Mouse (Mus musculus) CD4-positive helper T cell, adult 2 months (primary cell): Measurements from ENCODE around the gene Prss8.
A peak's percentile ranks its signal among the peaks of the same experiment; 100 is the strongest.

ENCODE experiments used
- DNase-seq: peaks from one replicate; pipeline ENCODE4 v3.0.0-alpha.2; 2012; ENCODE audit warnings: low read depth, missing footprints, low spot score

The Prss8 gene

DNA sequence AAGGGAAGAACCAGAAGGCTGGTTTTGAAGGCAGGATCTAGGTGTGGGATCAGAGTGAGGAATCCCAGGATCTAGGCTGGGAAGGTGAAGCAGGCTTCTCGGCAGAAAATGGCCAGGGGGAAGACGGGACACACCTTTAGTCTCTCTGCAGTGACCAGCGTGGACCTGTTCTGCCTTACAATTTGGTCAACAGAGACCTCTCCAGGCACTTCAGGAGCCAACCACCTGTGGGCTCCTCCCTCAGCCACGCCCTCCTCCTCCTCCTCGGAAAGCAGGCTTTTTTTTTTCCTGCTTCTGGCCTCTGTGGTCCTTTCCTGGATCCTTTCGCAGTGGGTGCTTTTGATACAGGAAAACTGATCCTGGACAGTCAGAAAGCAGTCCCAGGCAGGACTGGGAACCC is at the start of gene Prss8:
TSS of gene Prss8 (minus strand) at position 182 of the 400 bp plus-strand sequence.
- no peak for DNase-seq

DNA sequence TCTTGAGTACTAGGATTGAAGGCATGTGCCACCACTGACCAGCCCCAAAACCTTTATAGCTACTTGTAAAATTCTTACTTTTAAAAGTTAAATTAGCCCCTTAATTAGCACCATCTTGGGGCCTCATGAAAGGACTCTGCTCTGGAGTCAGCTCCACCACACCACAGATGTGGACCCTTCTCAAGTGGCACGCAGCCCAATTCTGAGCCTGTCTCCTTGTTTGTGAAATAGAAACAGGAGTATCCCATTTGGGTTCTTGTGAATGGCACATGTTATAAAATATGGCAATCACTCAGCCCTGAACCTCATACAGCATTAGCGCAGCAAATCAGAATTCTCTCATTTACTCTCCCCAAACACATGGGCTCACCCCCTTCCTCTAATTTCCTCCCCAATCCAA is 49.0 kb upstream of the Prss8 start:
- DNase-seq: no peak

DNA sequence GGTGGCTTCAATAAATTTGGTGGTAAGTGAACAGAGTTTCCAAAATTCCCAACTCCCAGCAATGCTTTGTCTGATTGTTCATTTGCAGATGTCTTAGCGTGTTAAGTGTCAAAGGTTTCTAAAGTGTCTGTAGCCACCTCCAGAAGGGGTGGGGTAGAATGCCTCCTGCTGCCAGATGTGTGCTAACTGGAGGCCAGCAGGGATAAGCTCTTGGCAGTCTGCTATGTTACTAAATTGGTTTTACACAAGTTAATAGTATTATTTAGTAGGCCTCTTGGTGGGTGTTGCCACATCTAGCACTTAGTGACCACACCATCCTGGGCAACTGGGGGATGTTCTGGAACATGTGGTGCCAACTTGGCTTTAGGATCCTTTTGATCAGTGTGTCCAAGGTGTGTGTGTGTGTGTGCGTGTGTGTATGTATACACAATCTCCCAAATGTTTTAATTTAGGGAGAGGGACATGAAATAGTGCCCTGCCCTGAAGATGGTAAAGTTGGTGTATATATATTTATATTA is 44.6 kb upstream of the Prss8 start:
- no peak for DNase-seq

DNA sequence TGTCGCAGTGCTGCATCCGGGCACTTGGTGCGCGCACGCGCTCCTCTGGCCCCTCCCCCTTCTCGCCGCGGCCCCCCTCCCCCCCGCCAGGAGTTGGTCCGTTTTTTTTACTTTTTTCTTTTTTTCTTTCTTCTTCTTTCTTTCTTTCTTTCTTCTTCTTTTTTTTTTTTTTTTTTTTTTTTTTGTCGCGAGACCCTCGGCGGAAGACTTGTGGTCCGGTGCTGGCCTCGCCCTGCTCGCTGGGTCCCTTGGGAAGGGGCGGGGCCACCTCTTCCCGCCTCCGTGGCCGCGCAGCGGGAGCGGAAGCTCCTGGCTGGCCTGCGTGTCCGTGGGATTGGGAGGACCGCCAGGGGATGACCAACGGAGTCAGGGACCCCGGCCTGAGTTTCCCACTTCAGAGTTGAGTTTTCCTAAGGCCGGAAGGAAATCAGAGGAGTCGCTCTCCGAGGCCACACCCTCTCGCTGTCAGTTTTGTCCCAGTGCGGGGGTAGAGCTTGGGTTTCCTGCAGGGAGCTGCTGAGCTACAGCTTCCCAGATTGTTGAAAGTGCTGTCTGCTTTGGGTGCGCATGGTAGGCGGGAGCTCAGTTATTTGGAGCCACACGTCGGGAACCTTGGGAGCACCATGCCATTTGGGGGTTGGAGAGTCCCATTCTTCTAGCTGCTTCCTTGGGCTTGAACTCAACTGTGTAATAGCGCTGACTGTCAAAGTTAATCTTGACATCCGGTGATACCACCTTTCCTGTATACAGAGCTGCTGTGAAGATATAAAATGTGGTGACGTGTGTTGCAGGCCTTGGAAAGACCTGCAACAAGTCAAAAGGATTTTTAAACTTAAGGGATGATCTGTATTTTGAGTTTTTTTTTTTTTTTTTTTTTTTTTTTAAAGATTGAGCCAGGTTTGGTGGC is 38.3 kb upstream of the Prss8 start:
- DNase-seq: peak; percentile 83

DNA sequence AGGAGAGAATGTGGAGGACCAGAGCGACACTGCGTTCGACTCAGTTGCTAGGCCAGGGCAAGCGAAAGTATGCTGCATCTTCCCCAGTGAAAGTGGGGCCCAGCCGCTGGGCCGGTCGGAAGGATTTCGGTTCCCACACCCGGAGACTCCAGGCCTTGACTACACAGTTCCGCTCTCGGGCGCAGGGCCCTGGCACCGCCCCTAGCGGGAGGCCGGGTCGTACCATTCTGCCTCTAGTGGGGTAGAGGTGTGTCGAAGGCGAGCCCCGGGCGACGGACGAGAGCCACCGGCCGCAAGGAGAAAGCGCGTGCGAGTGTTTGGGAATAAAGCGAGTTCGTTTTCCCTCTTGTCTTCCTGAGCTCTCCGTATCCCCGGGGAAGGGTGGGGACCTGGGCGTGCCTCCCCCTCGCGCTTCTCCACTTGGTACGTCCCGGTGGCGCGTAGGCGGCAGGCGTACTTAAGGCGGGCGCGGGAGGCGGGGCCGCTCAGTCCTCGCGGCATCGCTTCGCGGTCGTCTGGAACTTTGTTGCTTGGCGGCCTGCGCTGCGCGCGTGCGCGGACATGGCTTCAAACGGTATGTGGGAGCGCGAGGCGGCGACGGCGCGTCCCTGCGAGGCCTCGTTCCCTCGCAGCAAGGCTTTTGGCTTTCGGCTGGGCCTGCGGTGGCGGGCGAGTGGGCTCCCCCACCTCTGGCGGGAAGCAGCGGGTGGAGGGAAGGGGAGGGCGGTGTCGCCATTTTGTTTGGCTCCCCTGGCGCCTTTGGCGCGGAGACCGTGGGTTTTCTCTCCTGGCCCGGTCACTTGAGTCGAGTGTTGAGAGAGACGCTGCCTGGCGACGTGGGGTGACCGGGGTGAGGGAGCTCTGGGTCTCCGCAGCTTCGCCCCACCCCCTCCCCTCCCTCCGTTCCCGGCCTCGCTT is 37.4 kb upstream of the Prss8 start, which contains the start of gene Fus:
TSS of gene Fus (plus strand) at position 454 of the 918 bp plus-strand sequence.
- DNase-seq: peak; percentile 95

DNA sequence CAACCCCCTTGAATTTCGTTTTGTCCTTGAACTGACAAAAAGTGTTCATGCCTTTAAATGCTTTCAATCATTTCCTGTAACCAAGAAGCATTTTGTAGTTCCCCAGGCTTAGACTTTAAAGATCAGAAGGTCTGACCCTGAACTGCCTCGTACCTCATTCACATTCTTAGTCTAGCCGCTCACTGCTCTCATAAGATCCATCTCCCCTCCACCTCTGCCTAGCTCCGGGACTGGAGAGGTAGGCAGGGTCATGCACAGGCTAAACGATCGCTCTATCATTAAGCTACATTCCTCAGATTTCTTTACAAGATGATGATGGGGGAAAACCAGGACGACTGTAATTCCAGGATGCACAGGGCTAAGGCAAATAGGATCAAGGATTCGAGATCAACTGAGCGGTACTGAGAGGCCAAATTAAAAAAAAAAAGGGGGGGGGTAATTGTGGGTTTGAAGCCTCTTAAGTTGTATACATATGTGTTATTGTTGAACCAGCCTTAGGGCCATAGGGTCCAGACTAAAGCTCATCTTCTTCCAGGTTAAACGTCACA is 36.5 kb upstream of the Prss8 start:
- DNase-seq: peak; percentile 35

DNA sequence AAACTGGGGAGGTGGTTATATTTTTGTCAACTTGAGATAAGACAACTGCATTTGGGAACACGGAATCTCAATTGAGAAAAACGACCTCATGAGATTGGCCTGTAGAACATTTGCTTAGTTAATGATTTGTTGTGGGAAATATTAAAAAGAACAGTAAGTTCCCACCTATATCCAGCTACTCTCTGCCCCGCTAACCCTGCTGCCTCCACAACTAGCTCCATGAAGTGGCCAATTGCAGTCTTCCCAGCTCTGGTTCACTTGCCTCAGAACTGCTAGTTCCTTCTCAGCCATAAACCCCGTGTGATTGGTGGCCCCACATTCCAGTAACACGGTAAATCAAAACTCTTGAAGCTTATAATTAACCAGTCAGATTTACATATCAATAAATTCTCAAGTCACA is 29.5 kb upstream of the Prss8 start:
- no peak for DNase-seq

DNA sequence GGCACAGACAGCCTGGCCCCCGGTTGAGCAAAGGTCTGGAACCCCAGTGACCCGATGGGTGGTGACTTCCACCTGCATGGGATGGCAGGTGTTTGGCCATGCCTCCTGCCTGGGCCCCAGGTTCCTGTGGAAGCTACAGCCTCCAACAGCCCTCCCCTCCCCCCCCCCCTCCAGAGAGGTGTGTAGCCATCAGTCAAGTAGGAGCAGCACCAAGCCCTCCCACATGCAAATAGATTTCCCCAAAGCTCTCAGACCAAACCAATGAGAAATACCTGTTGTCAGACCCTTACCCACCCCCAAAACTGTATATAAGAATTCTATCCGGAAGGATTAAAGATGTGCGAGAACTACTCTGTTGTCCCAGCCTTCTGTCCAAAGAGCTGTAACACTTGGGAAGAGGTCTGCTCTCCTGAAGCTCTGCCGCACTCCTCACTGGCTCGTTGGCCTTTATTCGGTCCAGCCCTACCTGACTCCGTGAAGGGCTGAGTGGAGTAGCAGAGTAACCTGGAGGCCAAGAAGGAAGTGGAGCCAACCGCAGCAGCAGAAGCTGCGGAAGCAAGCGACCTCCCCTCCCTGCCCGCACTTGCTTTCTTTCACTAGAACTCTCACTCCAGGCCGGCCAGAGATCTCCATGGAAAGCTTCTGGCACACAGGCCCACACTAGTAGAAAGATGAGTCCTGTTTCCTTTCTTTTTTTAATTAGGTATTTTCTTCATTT is 23.1 kb upstream of the Prss8 start:
- DNase-seq: peak; percentile 45

DNA sequence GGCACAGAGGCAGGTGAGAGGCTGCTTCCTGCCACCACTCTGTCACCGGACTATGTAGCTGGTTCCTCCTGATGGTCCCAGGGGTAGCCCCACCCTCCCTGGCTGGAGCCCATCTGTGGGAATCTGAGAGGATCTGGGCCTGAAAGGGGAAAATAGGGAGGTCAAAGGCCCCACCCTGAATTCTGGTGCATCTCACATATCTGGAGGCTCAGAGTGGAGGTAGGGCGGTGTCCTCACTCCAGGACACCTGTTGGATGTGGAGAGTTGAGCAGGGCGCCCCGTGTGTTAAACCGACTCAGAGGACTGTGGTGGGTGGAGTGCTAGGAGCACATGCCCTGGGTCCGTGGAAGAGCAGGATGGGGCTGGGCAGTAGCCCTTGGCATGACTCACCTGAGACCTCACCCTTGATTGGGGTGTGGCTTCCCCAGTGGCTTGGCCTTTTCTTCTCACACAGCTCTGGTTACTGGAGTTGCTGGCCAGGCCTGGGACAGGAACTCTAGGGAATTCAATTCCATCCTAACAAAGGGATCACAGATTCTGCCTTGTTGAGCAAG is 16.6 kb upstream of the Prss8 start, which contains the start of gene Prss36:
TSS of gene Prss36 (minus strand) at position 256 of the 554 bp plus-strand sequence.
- no peak for DNase-seq

DNA sequence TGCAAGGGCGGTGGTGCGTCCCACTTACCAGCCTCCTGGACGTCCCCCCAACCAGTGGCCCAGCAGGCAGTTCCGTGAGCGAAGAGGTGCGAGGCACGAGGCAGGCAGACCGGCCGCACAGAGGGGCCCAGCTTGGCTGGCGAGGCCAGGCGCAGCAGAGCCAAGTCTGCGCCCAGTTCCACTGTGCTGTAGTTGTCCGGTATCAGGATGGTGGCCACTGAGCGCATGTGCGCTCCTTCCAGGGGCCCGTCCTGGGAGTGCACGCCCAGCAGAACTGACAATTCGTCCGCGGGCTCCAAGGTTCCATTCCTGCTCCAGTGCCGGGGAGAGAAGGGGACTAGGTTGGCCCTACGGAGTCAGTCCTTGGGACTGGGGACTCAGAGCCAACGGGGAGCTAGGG is 14.7 kb upstream of the Prss8 start:
- DNase-seq: no peak

DNA sequence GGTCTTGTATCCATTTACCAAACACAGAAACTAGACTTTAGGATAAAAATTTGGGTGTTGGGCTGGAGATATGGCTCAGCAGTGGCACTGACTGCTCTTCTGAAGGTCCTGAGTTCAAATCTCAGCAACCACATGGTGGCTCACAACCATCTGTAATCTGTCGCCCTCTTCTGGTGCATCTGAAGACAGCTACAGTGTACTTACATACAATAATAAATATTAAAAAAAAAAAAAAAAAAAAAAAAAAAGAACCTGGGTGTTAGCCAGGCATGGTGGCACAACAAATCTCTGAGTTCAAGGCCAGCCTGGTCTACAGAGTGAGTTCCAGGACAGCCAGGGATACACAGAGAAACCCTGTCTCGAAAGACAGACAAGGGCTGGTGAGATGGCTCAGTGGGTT is 12.2 kb upstream of the Prss8 start:
- peak; percentile 27 for DNase-seq

DNA sequence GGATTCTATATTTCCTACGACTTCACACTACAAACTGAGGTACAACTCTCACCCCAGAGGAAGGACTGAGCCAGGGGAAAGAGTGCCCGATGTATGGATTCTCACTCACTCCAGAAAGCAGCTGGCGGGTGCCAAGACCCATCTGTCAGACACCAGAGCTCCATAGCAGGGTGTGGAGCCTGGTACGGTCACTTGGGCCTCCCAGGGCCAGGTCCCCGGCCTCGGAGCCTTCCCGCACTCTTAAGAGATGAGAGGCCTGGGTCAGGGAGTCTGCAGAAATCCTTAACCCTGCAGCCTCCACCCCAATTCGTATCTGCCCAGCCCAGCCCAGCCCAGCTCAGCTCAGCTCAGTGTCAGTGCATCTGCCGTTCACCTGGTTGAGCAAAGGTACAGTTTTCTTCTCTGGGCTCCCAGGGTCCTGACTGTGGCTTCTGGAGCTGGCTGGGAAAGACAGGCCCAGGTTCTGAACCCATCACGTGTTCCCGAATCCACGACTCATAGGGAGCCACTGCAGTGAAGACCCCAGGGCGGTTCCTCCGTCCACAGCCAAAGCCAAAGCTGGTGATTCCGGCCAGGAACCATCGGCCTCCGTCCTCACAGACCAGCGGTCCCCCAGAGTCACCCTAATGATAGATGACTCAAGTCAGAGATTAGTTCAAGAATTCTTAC is 6.4 kb upstream of the Prss8 start:
- no peak for DNase-seq

DNA sequence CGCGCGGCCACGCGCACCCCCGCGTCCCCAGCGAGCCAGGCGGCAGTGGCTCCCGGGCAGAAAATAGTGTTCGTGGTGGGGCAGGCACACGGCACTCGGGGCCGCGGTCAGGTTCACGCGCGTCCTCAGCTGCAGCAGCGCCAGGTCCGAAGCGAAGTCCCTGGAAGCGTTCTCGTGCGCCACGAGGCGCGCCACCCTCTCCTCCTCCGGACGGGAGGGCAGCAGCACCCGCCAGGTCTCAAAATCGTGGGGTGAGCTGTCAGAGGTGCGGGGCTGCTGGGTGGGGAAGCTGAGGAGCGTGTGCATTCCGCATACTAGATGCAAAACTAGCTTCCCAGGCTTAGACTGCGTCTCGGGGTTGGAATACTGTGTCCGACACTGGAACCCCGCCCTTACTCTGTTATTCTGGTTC is 5.8 kb upstream of the Prss8 start:
- DNase-seq: no peak

DNA sequence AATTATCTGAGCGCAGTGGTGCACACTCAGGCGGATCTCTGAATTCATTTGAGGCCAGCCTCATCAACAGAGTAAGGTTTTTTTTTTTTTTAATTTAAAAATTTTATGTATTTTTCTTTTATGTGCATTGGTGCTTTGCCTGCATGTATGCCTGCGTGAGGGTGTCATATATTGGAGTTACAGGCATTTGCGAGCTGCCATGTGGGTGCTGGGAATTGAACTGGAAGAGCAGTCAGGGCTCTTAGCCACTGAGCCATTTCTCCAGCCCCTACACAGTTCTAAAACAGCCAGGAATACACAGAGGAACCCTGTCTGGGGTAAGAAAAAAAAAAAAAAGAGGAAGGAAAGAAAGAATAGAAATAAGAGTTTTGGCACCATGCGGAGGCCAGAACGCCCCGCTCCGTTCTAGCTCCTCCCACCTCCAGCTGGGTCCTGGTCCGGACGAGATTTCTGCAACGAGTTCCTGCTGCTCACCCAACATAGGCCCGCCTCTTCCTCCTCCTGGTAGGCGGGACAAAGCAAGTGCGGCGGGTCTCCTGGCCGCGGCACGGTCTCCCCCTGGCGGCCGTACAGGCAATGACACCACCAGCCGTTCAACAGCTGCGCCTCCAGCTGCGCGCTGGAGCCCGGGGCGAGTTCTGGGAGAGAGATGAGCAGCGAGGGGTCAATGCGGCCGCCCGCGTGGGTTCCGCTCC is 5.3 kb upstream of the Prss8 start:
- peak; percentile 95 for DNase-seq

DNA sequence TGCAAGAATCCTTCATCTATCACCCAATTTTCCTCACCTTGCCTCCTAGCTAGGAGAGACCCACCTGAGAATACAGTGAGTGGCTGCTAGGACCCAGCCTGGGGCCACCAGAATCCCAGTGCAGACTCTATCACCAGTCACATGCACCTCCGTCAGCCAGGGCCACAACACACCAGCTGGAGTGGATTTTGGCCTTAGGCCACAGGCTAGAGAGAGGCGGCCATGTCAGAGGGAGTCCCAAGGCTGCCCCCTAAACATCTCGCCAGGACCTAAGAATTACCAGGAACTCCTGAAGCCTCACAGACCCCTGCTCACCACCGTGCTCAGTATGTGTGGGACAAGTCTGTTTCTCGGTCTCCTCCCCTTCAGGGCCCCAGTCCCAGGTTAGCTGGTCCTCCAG is 4.2 kb upstream of the Prss8 start:
- no peak for DNase-seq

DNA sequence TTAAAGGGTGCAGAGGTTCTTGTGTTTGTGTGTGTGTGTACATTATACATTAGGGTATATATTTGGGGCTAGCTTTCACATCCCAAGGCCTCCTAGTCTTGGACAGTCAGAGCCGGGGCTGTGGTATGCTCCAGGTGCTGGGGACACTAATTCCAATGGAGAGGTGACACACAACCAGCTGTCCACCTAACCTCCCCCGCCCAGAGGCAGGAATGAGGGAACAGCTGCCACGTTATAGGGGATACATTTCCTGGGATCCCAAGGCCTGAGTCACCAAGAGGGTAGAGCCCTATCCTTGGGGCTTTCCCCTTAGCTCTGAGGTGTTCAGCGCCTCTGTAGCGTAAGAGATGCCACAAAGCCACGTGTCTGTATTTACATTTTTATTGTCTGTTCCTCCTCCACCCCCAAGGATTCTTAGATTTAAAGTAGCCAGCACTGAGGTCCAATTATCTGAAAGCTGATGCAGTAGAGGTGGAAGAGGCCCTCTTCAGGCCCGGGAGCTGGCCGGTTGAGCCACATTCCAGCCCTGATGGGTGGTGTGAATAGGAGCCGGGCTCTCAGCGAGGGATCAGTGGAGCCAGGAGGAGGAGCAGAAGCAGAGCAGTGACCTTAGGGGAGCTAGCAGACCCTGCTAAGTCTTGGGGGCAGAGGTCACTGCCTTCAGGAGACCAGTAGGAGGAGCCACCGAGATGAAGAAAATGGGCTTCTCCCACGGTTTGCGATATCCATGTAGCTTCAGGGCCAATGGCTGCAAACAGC is 2.5 kb upstream of the Prss8 start:
- no peak for DNase-seq

DNA sequence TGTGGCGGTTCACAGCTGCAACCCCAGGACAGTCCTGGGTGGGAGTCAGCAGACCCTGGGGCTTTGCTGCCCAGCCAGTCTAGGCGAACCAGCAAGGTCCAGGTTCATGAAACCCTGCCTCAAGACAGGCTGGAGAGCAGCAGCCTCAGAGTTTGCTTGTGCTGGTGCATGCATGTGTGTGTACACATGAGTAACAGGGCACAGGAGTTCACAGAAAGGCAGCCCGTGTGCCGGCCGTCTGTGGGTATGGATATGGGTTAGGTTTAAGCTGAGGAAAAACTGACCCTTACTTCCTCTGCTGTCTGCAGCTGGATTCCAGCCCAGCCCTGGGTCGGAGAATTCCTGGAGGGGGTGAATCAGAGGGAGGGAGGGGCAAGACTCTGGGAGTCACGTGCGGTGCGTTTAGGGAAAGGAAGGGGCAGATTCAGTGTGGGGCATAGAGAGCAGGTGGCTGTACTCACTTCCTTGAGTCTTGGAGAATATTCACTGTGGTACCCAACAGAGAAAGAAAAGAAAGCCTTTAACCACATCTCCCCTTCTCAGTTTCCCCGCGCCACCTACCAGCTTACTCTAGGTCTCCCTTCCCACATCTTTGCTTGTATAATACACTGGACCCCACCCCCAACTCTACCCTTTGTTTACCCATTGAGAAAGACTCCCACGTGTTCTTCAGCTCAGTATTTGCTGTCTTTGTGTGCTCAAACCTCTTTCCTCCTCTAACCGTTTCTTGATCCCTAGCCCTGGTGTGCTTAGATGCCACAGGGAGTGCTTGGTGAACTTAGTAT is 1.6 kb upstream of the Prss8 start:
- no peak for DNase-seq

DNA sequence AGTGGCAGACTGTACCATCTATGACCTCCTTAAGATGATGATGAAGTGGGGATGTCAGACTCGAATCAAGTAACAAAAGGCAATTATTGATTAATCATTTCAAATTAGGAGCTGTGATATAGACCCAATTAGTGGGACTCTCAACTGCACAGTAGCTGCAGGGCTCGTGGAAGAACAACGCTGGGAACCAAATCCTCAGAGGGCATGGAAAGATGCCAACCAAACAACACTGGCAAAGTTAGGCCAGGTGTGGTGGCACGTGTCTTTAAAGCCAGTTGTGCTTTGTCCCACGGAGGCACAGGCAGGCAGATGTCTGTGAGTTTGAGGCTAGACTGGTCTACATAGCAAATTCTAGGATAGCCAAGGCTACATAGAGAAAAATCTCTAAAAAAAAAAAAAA is 732 bp upstream of the Prss8 start:
- no peak for DNase-seq
